ENCODE assay signal across 30 mouse cellular contexts in genomic region chr14:48660593-48660992, GRCm38 (mm10). TPM values are rescaled to one million over a fixed set of nuclear protein-coding genes. Genes with fewer than 3 reads are reported as not detected.
DNase-seq lines count a peak whose midpoint lies in the region; ATAC-seq and TF ChIP-seq lines count a peak whose summit lies in the region.
"Had no signal": no experiment of that assay in that cellular context is flagged by ENCODE, and none has a peak within 500 bp of the region (broad histone marks: within the 10 kb centered on the region; RNA-seq: fewer than 3 reads in every experiment).

No protein-coding gene starts in this region.

- H3K9me3 ChIP-seq in forebrain, embryonic 11.5 days (ENCODE audit: control insufficient read depth, low read length), result no peaks in the 10 kb centered on the region
- H3K9me3 ChIP-seq in forebrain, embryonic 15.5 days, result no peaks in the 10 kb centered on the region
- H3K9me3 ChIP-seq in E14TG2a.4 (ENCODE audit: low read length), result no peaks in the 10 kb centered on the region
- no peaks in the 10 kb centered on the region for H3K9me3 ChIP-seq in embryonic facial prominence, embryonic 14.5 days (ENCODE audit: control insufficient read depth, low read length)
- no peaks in the 10 kb centered on the region for H3K9me3 ChIP-seq in midbrain, embryonic 14.5 days (ENCODE audit: control insufficient read depth, low read length)
- H3K9me3 ChIP-seq: heart, embryonic 12.5 days; intestine, embryonic 15.5 days; limb, embryonic 12.5 days; liver, embryonic 15.5 days; neural tube, embryonic 13.5 days had no signal

- no peak for TF ChIP-seq CTCF in E14TG2a.4 (conservative IDR thresholded peaks at IDR 0.05; ENCODE audit: low read length)

- H3K4me3 ChIP-seq in forebrain, embryonic 11.5 days (ENCODE audit: low read depth, low read length), result peak overlapping the region; percentile 64; the same call in 1 of the 2 replicates
- no peak overlapping the region for H3K4me3 ChIP-seq in forebrain, embryonic 15.5 days
- H3K4me3 ChIP-seq in E14TG2a.4 (replicated peaks; ENCODE audit: low read length), result peak overlapping the region; percentile 87
- 0 out of 2 replicates have a peak overlapping the region, but pooled peaks have one; percentile 6 for H3K4me3 ChIP-seq in embryonic facial prominence, embryonic 14.5 days (ENCODE audit: low read depth, low read length)
- peak overlapping the region; percentile 58 for H3K4me3 ChIP-seq in midbrain, embryonic 14.5 days (replicated peaks; ENCODE audit: low read depth, low read length)
- H3K4me3 ChIP-seq: gastrocnemius, adult 2 months; heart, embryonic 12.5 days; intestine, embryonic 15.5 days; limb, embryonic 12.5 days; liver, embryonic 15.5 days; neural tube, embryonic 13.5 days had no signal

- WGBS in forebrain, embryonic 11.5 days, result 52% methylated on average over 4 of the region's 4 CpGs
- WGBS in forebrain, embryonic 15.5 days, result 64% methylated on average over 4 of the region's 4 CpGs
- WGBS in embryonic facial prominence, embryonic 14.5 days, result 71% methylated on average over 4 of the region's 4 CpGs
- WGBS in midbrain, embryonic 14.5 days, result 28% methylated on average over 4 of the region's 4 CpGs

- peak overlapping the region; percentile 79 for H3K4me2 ChIP-seq in forebrain, embryonic 11.5 days (ENCODE audit: low read depth, low read length, severe bottlenecking)
- H3K4me2 ChIP-seq in forebrain, embryonic 15.5 days (replicated peaks), result no peak overlapping the region
- no peak overlapping the region for H3K4me2 ChIP-seq in embryonic facial prominence, embryonic 14.5 days (ENCODE audit: low read depth, low read length)
- H3K4me2 ChIP-seq in midbrain, embryonic 14.5 days (ENCODE audit: low read length), result peak overlapping the region; percentile 86
- H3K4me2 ChIP-seq: heart, embryonic 12.5 days; intestine, embryonic 15.5 days; limb, embryonic 12.5 days; liver, embryonic 15.5 days; lung, embryonic 14.5 days; neural tube, embryonic 13.5 days had no signal

- peaks cover 15% of the 10 kb centered on the region; the same call in 1 of the 2 replicates for H3K4me1 ChIP-seq in forebrain, embryonic 11.5 days (replicated peaks; ENCODE audit: control insufficient read depth, insufficient read depth, low read length)
- peaks cover 20% of the 10 kb centered on the region for H3K4me1 ChIP-seq in forebrain, embryonic 15.5 days
- H3K4me1 ChIP-seq in E14TG2a.4 (replicated peaks; ENCODE audit: low read depth, low read length), result peaks cover 91% of the 10 kb centered on the region
- H3K4me1 ChIP-seq in embryonic facial prominence, embryonic 14.5 days (ENCODE audit: control insufficient read depth, insufficient read depth, low read length), result no peaks in the 10 kb centered on the region
- H3K4me1 ChIP-seq in midbrain, embryonic 14.5 days (ENCODE audit: control insufficient read depth, insufficient read depth, low read length), result peaks cover 18% of the 10 kb centered on the region
- H3K4me1 ChIP-seq: intestine, embryonic 15.5 days; liver, embryonic 15.5 days had no signal

- no peak overlapping the region; the same call in none of the 2 replicates for H3K9ac ChIP-seq in forebrain, embryonic 11.5 days (ENCODE audit: low read length)
- H3K9ac ChIP-seq in forebrain, embryonic 15.5 days (replicated peaks), result no peak overlapping the region
- H3K9ac ChIP-seq in embryonic facial prominence, embryonic 14.5 days (ENCODE audit: low read depth, low read length), result no peak overlapping the region
- peak overlapping the region; percentile 95; the same call in 1 of the 2 replicates for H3K9ac ChIP-seq in midbrain, embryonic 14.5 days (replicated peaks; ENCODE audit: low read length)
- H3K9ac ChIP-seq: heart, embryonic 12.5 days; intestine, embryonic 15.5 days; limb, embryonic 12.5 days; liver, embryonic 15.5 days; lung, embryonic 14.5 days; neural tube, embryonic 13.5 days had no signal

- no peak for DNase-seq in forebrain, embryonic 11.5 days (ENCODE audit: low spot score)
- no peak for DNase-seq in embryonic facial prominence, embryonic 14.5 days (ENCODE audit: low spot score)
- DNase-seq in midbrain, embryonic 14.5 days, result no peak
- no peak for DNase-seq in layer of hippocampus, adult 9-10 months (ENCODE audit: low spot score)
- no peak for DNase-seq in yolk sac, embryonic 10.5 days (ENCODE audit: low spot score)
- DNase-seq in urinary bladder, postnatal 10 days (ENCODE audit: low spot score), result no peak
- DNase-seq: adrenal gland, postnatal 25 days; cerebellum, adult 2 months; cerebellum, postnatal 14 days; gastrocnemius, adult 2 months; gastrocnemius, postnatal 36 days; heart, adult 18-20 months; heart, postnatal 4 days; kidney, adult 2 months; kidney, postnatal 4 days; layer of hippocampus, postnatal 36 days; lung, embryonic 14.5 days; thymus, postnatal 4 days had no signal

- no peak for ATAC-seq in forebrain, embryonic 11.5 days (replicated peaks; ENCODE audit: low FRiP score)
- no peak for ATAC-seq in forebrain, embryonic 15.5 days (replicated peaks)
- ATAC-seq in embryonic facial prominence, embryonic 14.5 days (ENCODE audit: low read depth), result no peak
- no peak for ATAC-seq in midbrain, embryonic 14.5 days (ENCODE audit: low FRiP score, low TSS enrichment)
- ATAC-seq: hindbrain, embryonic 16.5 days; intestine, embryonic 15.5 days had no signal

- H3K36me3 ChIP-seq in forebrain, embryonic 11.5 days (ENCODE audit: control insufficient read depth, insufficient read depth, low read length), result no peaks in the 10 kb centered on the region
- H3K36me3 ChIP-seq in forebrain, embryonic 15.5 days, result no peaks in the 10 kb centered on the region
- peaks cover 35% of the 10 kb centered on the region for H3K36me3 ChIP-seq in E14TG2a.4 (ENCODE audit: insufficient read depth, low read length)
- H3K36me3 ChIP-seq in embryonic facial prominence, embryonic 14.5 days (ENCODE audit: control insufficient read depth, insufficient read depth, low read length), result no peaks in the 10 kb centered on the region
- H3K36me3 ChIP-seq in midbrain, embryonic 14.5 days (ENCODE audit: control insufficient read depth, insufficient read depth, low read length), result peaks cover 21% of the 10 kb centered on the region
- H3K36me3 ChIP-seq: heart, embryonic 12.5 days; intestine, embryonic 15.5 days; limb, embryonic 12.5 days; liver, embryonic 15.5 days; neural tube, embryonic 13.5 days had no signal

- peaks cover 43% of the 10 kb centered on the region for H3K27me3 ChIP-seq in forebrain, embryonic 11.5 days (ENCODE audit: control insufficient read depth, insufficient read depth, low read length)
- peaks cover 74% of the 10 kb centered on the region for H3K27me3 ChIP-seq in forebrain, embryonic 15.5 days
- H3K27me3 ChIP-seq in E14TG2a.4 (ENCODE audit: insufficient read depth, low read length), result peaks cover 41% of the 10 kb centered on the region
- H3K27me3 ChIP-seq in embryonic facial prominence, embryonic 14.5 days (replicated peaks; ENCODE audit: control insufficient read depth, insufficient read depth, low read length), result peaks cover 98% of the 10 kb centered on the region
- peaks cover 25% of the 10 kb centered on the region for H3K27me3 ChIP-seq in midbrain, embryonic 14.5 days (ENCODE audit: control insufficient read depth, insufficient read depth, low read length)

- no peak overlapping the region for H3K27ac ChIP-seq in forebrain, embryonic 11.5 days (ENCODE audit: low read depth, low read length)
- no peak overlapping the region for H3K27ac ChIP-seq in forebrain, embryonic 15.5 days (replicated peaks)
- no peak overlapping the region for H3K27ac ChIP-seq in embryonic facial prominence, embryonic 14.5 days (replicated peaks; ENCODE audit: low read depth, low read length)
- peak overlapping the region; percentile 82 for H3K27ac ChIP-seq in midbrain, embryonic 14.5 days (replicated peaks; ENCODE audit: low read depth, low read length)
- H3K27ac ChIP-seq: gastrocnemius, adult 2 months; intestine, embryonic 15.5 days; kidney, postnatal 0 days; limb, embryonic 12.5 days; liver, embryonic 15.5 days; neural tube, embryonic 13.5 days had no signal

RNA-seq across cellular contexts. Expression of gene Otx2, which starts 13.0 kb away (rescaled TPM):
- polyA plus RNA-seq in forebrain, embryonic 11.5 days (2014; fragmentation: Nextera tagmentation; extraction: Ambion mirVana), result 73.3 and 78.7 TPM in 2 replicates
- 10.7 and 18.8 TPM in 2 replicates for polyA plus RNA-seq in forebrain, embryonic 15.5 days (2015; fragmentation: Nextera tagmentation; extraction: Ambion mirVana)
- 5.5 and 5.7 TPM in 2 replicates for polyA plus RNA-seq in embryonic facial prominence, embryonic 14.5 days (2014; fragmentation: Nextera tagmentation; extraction: Ambion mirVana)
- polyA plus RNA-seq in midbrain, embryonic 14.5 days (2014; fragmentation: Nextera tagmentation; extraction: Ambion mirVana), result 103 and 129 TPM in 2 replicates
- polyA plus RNA-seq: heart, postnatal 0 days; kidney, adult 2 months; kidney, postnatal 0 days; limb, embryonic 12.5 days; liver, adult 2 months; liver, embryonic 15.5 days; lung, embryonic 14.5 days; neural tube, embryonic 13.5 days; thymus, postnatal 0 days had no signal

Comparison
In these comparisons a context has a peak if more than half of its experiments do, and no peak if none do; other contexts are left out.
1. H3K4me2 ChIP-seq: peak in forebrain, embryonic 11.5 days (single experiment) and midbrain, embryonic 14.5 days (single experiment); none in forebrain, embryonic 15.5 days (single experiment) and embryonic facial prominence, embryonic 14.5 days (single experiment).